ENCODE assay signal across 16 mouse cellular contexts in the genomic region with DNA sequence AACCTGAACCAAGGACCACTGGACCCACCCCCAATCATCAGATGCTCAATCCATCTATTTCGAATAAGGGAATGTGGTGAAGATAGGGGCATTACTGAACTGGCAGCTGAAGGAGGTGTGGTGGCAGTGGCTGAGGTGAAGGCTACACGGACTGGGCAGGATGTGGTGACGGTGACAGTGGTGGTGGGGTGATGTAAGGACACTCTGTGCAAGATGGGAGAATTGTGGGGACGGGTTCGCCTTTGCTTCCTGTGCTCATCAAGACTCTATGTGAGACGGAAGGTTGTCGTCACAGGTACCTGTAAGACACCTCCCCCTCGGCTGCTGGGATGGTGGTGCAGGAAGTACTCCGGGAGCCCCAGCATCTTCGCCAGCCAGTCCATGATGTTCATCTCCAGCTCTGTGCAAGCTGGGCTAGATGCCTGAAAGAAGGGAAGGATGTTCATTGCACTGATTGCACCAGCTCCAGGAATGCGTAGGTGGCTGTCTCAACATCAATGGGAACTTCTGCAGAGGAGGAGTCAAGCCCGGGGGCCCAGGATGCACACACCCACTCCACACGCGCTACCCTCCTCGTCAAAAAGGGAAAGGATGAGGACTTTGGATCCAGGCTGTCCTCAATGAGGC. TPM values are rescaled to one million over a fixed set of nuclear protein-coding genes. Genes with fewer than 3 reads are reported as not detected.
DNase-seq lines count a peak whose midpoint lies in the region; ATAC-seq and TF ChIP-seq lines count a peak whose summit lies in the region.
"Had no signal": no experiment of that assay in that cellular context is flagged by ENCODE, and none has a peak within 500 bp of the region (broad histone marks: within the 10 kb centered on the region; RNA-seq: fewer than 3 reads in every experiment).

No protein-coding gene starts in this region.

- no peak overlapping the region; the same call in 1 of the 2 replicates for H3K27ac ChIP-seq in liver, postnatal 0 days (ENCODE audit: low read depth)
- H3K27ac ChIP-seq in liver, embryonic 12.5 days = no peak overlapping the region
- H3K27ac ChIP-seq in cerebellum, adult 2 months (ENCODE audit: insufficient read depth, low read length) = no peak overlapping the region
- H3K27ac ChIP-seq: limb, embryonic 12.5 days; midbrain, embryonic 13.5 days had no signal

- TF ChIP-seq POLR2A in cerebellum, adult 2 months (IDR thresholded peaks at IDR 0.05; ENCODE audit: borderline replicate concordance, insufficient read depth, low read length) = no peak

- WGBS in liver, postnatal 0 days (ENCODE audit: insufficient replicate concordance) = 58% methylated on average over 15 of the region's 15 CpGs
- 56% methylated on average over 15 of the region's 15 CpGs for WGBS in liver, embryonic 12.5 days (ENCODE audit: insufficient replicate concordance)
- 83% methylated on average over 15 of the region's 15 CpGs for WGBS in cerebellum, adult 2 months

- peak; percentile 45 for DNase-seq in liver, postnatal 0 days
- DNase-seq in induced T-regulatory cell, adult 2 months (ENCODE audit: low read depth) = peak; percentile 94
- peak; percentile 35 for DNase-seq in splenic B cell, adult 2 months (ENCODE audit: low read depth, low spot score)
- DNase-seq in urinary bladder, postnatal 14 days (ENCODE audit: low spot score) = no peak
- no peak for DNase-seq in kidney, postnatal 4 days
- DNase-seq in cerebellum, adult 2 months = no peak
- DNase-seq: adrenal gland, adult 2 months; embryo, embryonic 11 days; kidney, postnatal 14 days; lung, embryonic 14.5 days; right cerebral cortex, postnatal 4 days had no signal

- ATAC-seq in liver, postnatal 0 days = peak; percentile 53
- no peak for ATAC-seq in liver, embryonic 12.5 days
- ATAC-seq in CD4-positive, CD25-positive, alpha-beta regulatory T cell, adult 4 months = peak; percentile 99
- ATAC-seq: midbrain, embryonic 13.5 days had no signal

- no peaks in the 10 kb centered on the region for H3K27me3 ChIP-seq in liver, postnatal 0 days (ENCODE audit: insufficient read depth, low read length)
- no peaks in the 10 kb centered on the region; the same call in 1 of the 2 replicates for H3K27me3 ChIP-seq in liver, embryonic 12.5 days (replicated peaks)
- no peaks in the 10 kb centered on the region for H3K27me3 ChIP-seq in splenic B cell, adult 2 months (ENCODE audit: control insufficient read depth, insufficient read depth, low read length, poor library complexity, severe bottlenecking)
- no peaks in the 10 kb centered on the region for H3K27me3 ChIP-seq in cerebellum, adult 2 months (ENCODE audit: control insufficient read depth, insufficient read depth, low read length)
- H3K27me3 ChIP-seq: limb, embryonic 12.5 days; midbrain, embryonic 13.5 days had no signal

- H3K4me3 ChIP-seq in liver, postnatal 0 days (ENCODE audit: low read depth, low read length) = no peak overlapping the region
- no peak overlapping the region for H3K4me3 ChIP-seq in liver, embryonic 12.5 days
- no peak overlapping the region for H3K4me3 ChIP-seq in cerebellum, adult 2 months (replicated peaks; ENCODE audit: insufficient read depth, low read depth, low read length)
- H3K4me3 ChIP-seq: limb, embryonic 12.5 days; midbrain, embryonic 13.5 days had no signal

- peak overlapping the region; percentile 22; the same call in 1 of the 2 replicates for H3K4me2 ChIP-seq in liver, postnatal 0 days (ENCODE audit: low read depth, low read length)
- no peak overlapping the region for H3K4me2 ChIP-seq in liver, embryonic 12.5 days
- H3K4me2 ChIP-seq: limb, embryonic 12.5 days; lung, embryonic 14.5 days; midbrain, embryonic 13.5 days had no signal

- no peak overlapping the region for H3K9ac ChIP-seq in liver, postnatal 0 days (replicated peaks)
- no peak overlapping the region for H3K9ac ChIP-seq in liver, embryonic 12.5 days
- H3K9ac ChIP-seq: limb, embryonic 12.5 days; lung, embryonic 14.5 days; midbrain, embryonic 13.5 days had no signal

- no peak for TF ChIP-seq EP300 in liver, postnatal 0 days (IDR thresholded peaks at IDR 0.05; ENCODE audit: low read depth)

- H3K36me3 ChIP-seq in liver, postnatal 0 days (replicated peaks; ENCODE audit: insufficient read depth, low read length) = no peaks in the 10 kb centered on the region
- H3K36me3 ChIP-seq in liver, embryonic 12.5 days = no peaks in the 10 kb centered on the region
- H3K36me3 ChIP-seq in splenic B cell, adult 2 months (ENCODE audit: control insufficient read depth, insufficient read depth, low read length, poor library complexity, severe bottlenecking) = no peaks in the 10 kb centered on the region
- H3K36me3 ChIP-seq: limb, embryonic 12.5 days; midbrain, embryonic 13.5 days had no signal

- TF ChIP-seq CTCF in liver, postnatal 0 days (IDR thresholded peaks at IDR 0.05; ENCODE audit: low read depth) = no peak
- TF ChIP-seq CTCF in cerebellum, adult 2 months (IDR thresholded peaks at IDR 0.05; ENCODE audit: borderline replicate concordance, insufficient read depth, low read depth, low read length) = no peak

- peaks cover 19% of the 10 kb centered on the region for H3K4me1 ChIP-seq in liver, postnatal 0 days (ENCODE audit: insufficient read depth)
- peaks cover 21% of the 10 kb centered on the region; the same call in 1 of the 2 replicates for H3K4me1 ChIP-seq in liver, embryonic 12.5 days
- H3K4me1 ChIP-seq in cerebellum, adult 2 months (ENCODE audit: control insufficient read depth, insufficient read depth, low read length) = no peaks in the 10 kb centered on the region
- H3K4me1 ChIP-seq: limb, embryonic 12.5 days; midbrain, embryonic 13.5 days had no signal

- H3K9me3 ChIP-seq in liver, postnatal 0 days (ENCODE audit: low read length) = no peaks in the 10 kb centered on the region
- no peaks in the 10 kb centered on the region for H3K9me3 ChIP-seq in liver, embryonic 12.5 days (replicated peaks)
- H3K9me3 ChIP-seq: limb, embryonic 12.5 days; midbrain, embryonic 13.5 days had no signal

RNA-seq across cellular contexts. Expression of a gene that starts 12.9 kb away (rescaled TPM):
- polyA plus RNA-seq in liver, postnatal 0 days (2015; fragmentation: Nextera tagmentation; extraction: Ambion mirVana) = 4.5 and 6.0 TPM in 2 replicates
- 6.1 and 6.5 TPM in 2 replicates for polyA plus RNA-seq in liver, embryonic 12.5 days (2016; fragmentation: Nextera tagmentation; extraction: Ambion mirVana)
- under 1 TPM; 0.42 to 0.61 TPM for polyA plus RNA-seq in CD4-positive, CD25-positive, alpha-beta regulatory T cell, adult 4 months (2017; shearing (Covaris generic))
- polyA plus RNA-seq in cerebellum, adult 2 months (2012; rRNA removed) = 6.6 and 7.0 TPM in 2 replicates

RNA-seq across cellular contexts. Expression of a gene that starts 54.0 kb away (rescaled TPM):
- polyA plus RNA-seq in liver, postnatal 0 days (2015; fragmentation: Nextera tagmentation; extraction: Ambion mirVana) = 1,036 and 1,041 TPM in 2 replicates
- 53.1 and 56.3 TPM in 2 replicates for polyA plus RNA-seq in liver, embryonic 12.5 days (2016; fragmentation: Nextera tagmentation; extraction: Ambion mirVana)
- polyA plus RNA-seq in CD4-positive, CD25-positive, alpha-beta regulatory T cell, adult 4 months (2017; shearing (Covaris generic)) = not detected
- polyA plus RNA-seq in cerebellum, adult 2 months (2012; rRNA removed) = 6.6 and 9.4 TPM in 2 replicates
- polyA plus RNA-seq: C2C12 had no signal

Comparison
In these comparisons a context has a peak if more than half of its experiments do, and no peak if none do; other contexts are left out.
1. RNA of a gene that starts 54.0 kb away (polyA plus RNA-seq): 1,036 to 1,041 TPM in liver, postnatal 0 days; 53.1 to 56.3 TPM in liver, embryonic 12.5 days, 6.6 to 9.4 TPM in cerebellum, adult 2 months and not detected in CD4-positive, CD25-positive, alpha-beta regulatory T cell, adult 4 months; every median in the first group is over 10 times any median in the second.
2. DNase-seq: peak in liver, postnatal 0 days (single experiment), induced T-regulatory cell, adult 2 months (single experiment) and splenic B cell, adult 2 months (single experiment); none in urinary bladder, postnatal 14 days (single experiment), kidney, postnatal 4 days (0 of 2) and cerebellum, adult 2 months (0 of 2).